Mouse (Mus musculus) ES-Bruce4 (cell line): ENCODE measurements around the gene Rrp12. TPM values are rescaled to one million over a fixed set of nuclear protein-coding genes. Genes with fewer than 3 reads are reported as not detected.

Experiments used
- H3K27ac ChIP-seq: 2 replicates; pipeline ENCODE4 v1.5.1; 2012; ENCODE audit warnings: low read length, inconsistent platforms; ENCODE audit not compliant: insufficient read depth
- H3K27me3 ChIP-seq: 2 replicates; pipeline ENCODE4 v1.6.1; 2012; ENCODE audit warnings: mild to moderate bottlenecking, low read length, inconsistent platforms; ENCODE audit not compliant: control insufficient read depth, poor library complexity, insufficient read depth, severe bottlenecking
- H3K36me3 ChIP-seq: 2 replicates; pipeline ENCODE4 v1.6.1; 2012; ENCODE audit warnings: inconsistent platforms, mild to moderate bottlenecking, low read length, moderate library complexity; ENCODE audit not compliant: control insufficient read depth, poor library complexity, insufficient read depth, severe bottlenecking
- H3K4me1 ChIP-seq: one replicate; pipeline ENCODE4 v1.8.1; 2011; ENCODE audit warnings: low read length; ENCODE audit not compliant: control insufficient read depth, insufficient read depth
- H3K4me3 ChIP-seq: 2 replicates; pipeline ENCODE4 v1.5.1; 2011; ENCODE audit warnings: low read depth, mild to moderate bottlenecking, low read length
- H3K9ac ChIP-seq: 2 replicates; pipeline ENCODE4 v1.6.1; 2012; ENCODE audit warnings: low read depth, mild to moderate bottlenecking, inconsistent platforms; ENCODE audit not compliant: poor library complexity, severe bottlenecking
- H3K9me3 ChIP-seq: replicated peaks from 2 replicates; pipeline ENCODE4 v1.6.1; 2012; ENCODE audit warnings: mild to moderate bottlenecking, low read length, inconsistent platforms; ENCODE audit not compliant: control insufficient read depth, poor library complexity, insufficient read depth, severe bottlenecking
- CTCF ChIP-seq: IDR thresholded peaks from one replicate; pipeline ENCODE4 v1.8.1; 2011; ENCODE audit warnings: low read depth, low read length
- EP300 ChIP-seq: IDR thresholded peaks from 2 replicates; pipeline ENCODE4 v1.6.1; 2011; ENCODE audit warnings: low read depth, low read length; ENCODE audit not compliant: insufficient read depth
- POLR2A ChIP-seq: IDR thresholded peaks from one replicate; pipeline ENCODE4 v1.8.1; 2011; ENCODE audit warnings: low read length; ENCODE audit not compliant: insufficient read depth
- polyA plus RNA-seq: library from polyadenylated mRNA; stranded (reverse); fragments of >200 nt; gene quantifications from 2 replicates; pipeline ENCODE4 v1.2.4, GENCODE M21; 2011; ENCODE audit warnings: low read depth; ENCODE audit not compliant: missing spikeins, insufficient read depth, insufficient read length

Gene Rrp12
- polyA plus RNA-seq, 1 experiment: 24.5 TPM

DNA sequence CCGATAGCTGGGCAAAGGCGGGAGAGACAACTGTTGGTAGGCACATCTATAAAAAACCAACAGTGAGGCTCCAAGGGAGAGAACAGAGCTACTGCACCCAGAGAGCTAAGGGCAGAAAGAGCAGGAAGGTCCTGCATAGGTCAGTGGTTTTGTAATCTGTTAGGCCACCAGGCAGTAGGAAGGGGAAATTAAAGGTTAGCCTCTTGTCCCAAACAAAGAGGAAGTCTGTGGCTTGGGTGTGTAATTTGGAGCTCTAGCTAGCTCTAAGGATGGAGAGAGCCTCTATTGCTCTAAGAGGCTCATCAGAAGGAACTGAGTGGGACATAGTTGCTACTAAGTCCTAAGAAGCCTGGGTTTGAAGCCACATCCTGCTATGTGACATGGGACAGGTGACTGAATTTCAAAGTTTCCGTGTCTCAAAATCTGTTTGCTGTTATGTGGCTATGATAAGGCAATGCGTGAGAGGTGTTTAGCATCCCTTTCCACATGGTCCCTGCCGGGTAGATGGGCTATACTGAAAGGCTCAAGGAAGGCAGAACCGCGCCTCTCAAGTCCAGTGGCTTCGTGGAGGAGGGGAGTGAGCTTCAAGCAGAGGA is 4.6 kb upstream of the Rrp12 start:
- H3K27ac ChIP-seq: no peak overlapping the region
- H3K9ac ChIP-seq: no peak overlapping the region
- TF ChIP-seq CTCF: no peak
- no peak for TF ChIP-seq POLR2A
- H3K4me3 ChIP-seq: no peak overlapping the region
- H3K9me3 ChIP-seq: no peaks in the 10 kb centered on the region
- H3K36me3 ChIP-seq: no peaks in the 10 kb centered on the region
- no peaks in the 10 kb centered on the region for H3K27me3 ChIP-seq
- no peaks in the 10 kb centered on the region for H3K4me1 ChIP-seq

- no peak overlapping the region for H3K9ac ChIP-seq
- no peaks in the 10 kb centered on the region for H3K27me3 ChIP-seq
- no peak overlapping the region for H3K27ac ChIP-seq
- TF ChIP-seq EP300: no peak
- peak; percentile 0 for TF ChIP-seq CTCF
- no peaks in the 10 kb centered on the region for H3K4me1 ChIP-seq
- H3K36me3 ChIP-seq: no peaks in the 10 kb centered on the region
- no peak overlapping the region for H3K4me3 ChIP-seq
- no peaks in the 10 kb centered on the region for H3K9me3 ChIP-seq
Measured at GRCm38 (mm10) chr19:41898860-41899259, 2.9 kb upstream of the Rrp12 start.

- no peak overlapping the region for H3K27ac ChIP-seq
Measured at GRCm38 (mm10) chr19:41896319-41896711, 342 bp upstream of the Rrp12 start.

DNA sequence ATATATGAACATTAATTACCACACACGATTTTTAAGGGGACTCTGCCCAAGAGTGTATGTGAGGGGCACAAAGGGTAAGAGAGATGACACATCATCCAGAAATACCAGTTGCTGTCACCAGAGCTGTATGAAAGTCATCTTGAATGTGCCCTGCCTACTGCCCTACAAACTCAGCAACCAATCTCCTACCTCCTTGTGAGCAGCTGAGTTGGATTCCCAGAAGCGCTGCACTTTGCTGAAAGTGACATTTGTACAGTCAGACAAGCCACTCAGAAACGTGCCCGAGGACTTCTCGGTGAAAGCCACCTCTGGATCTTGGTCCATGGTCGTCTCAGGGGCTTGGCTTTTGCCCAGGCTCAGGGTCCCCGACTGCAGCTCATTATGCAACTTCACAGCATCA is 1.0 kb downstream of the Rrp12 start:
- Histone ChIP-seq H3K36me3 (peaks cover 9% of the 10 kb centered on the region), H3K27me3 (no peaks in the 10 kb centered on the region), H3K9ac (peak overlapping the region; percentile 55), H3K4me3 (peak overlapping the region; percentile 97), H3K9me3 (no peaks in the 10 kb centered on the region), H3K27ac (no peak overlapping the region), H3K4me1 (no peaks in the 10 kb centered on the region)
- TF ChIP-seq POLR2A: no peak

More at GRCm38 (mm10) chr19:41896319-41896711, 342 bp upstream of the Rrp12 start:
- Histone ChIP-seq H3K36me3 (peaks cover 4% of the 10 kb centered on the region; the same call in 1 of the 2 replicates), H3K9ac (peak overlapping the region; percentile 55), H3K9me3 (no peaks in the 10 kb centered on the region), H3K4me3 (peak overlapping the region; percentile 97), H3K4me1 (no peaks in the 10 kb centered on the region), H3K27me3 (no peaks in the 10 kb centered on the region)
- TF ChIP-seq CTCF: no peak
- no peak for TF ChIP-seq EP300
- no peak for TF ChIP-seq POLR2A

GRCm38 (mm10) chr19:41888191-41888590 is 7.8 kb downstream of the Rrp12 start:
- no peak overlapping the region for H3K4me3 ChIP-seq
- H3K9ac ChIP-seq: no peak overlapping the region

GRCm38 (mm10) chr19:41883882-41884281 is 12.1 kb downstream of the Rrp12 start:
- no peaks in the 10 kb centered on the region for H3K27me3 ChIP-seq
- H3K9me3 ChIP-seq: no peaks in the 10 kb centered on the region
- TF ChIP-seq CTCF: no peak
- TF ChIP-seq POLR2A: no peak
- TF ChIP-seq EP300: no peak
- no peaks in the 10 kb centered on the region for H3K4me1 ChIP-seq
- H3K9ac ChIP-seq: no peak overlapping the region
- H3K4me3 ChIP-seq: no peak overlapping the region
- H3K36me3 ChIP-seq: peaks cover 52% of the 10 kb centered on the region
- no peak overlapping the region for H3K27ac ChIP-seq

More at GRCm38 (mm10) chr19:41888191-41888590, 7.8 kb downstream of the Rrp12 start:
- Histone ChIP-seq H3K27ac (no peak overlapping the region), H3K4me1 (no peaks in the 10 kb centered on the region), H3K9me3 (no peaks in the 10 kb centered on the region), H3K36me3 (peaks cover 55% of the 10 kb centered on the region), H3K27me3 (no peaks in the 10 kb centered on the region)
- TF ChIP-seq EP300 (no peak), POLR2A (no peak), CTCF (no peak)
